Mouse (Mus musculus) fibroblast of lung, adult 2 months (primary cell): Measurements from ENCODE around the gene Afmid.

Experiments used
- DNase-seq: peaks from one replicate; pipeline ENCODE4 v3.0.0-alpha.2; 2011; ENCODE audit warnings: low read depth

Gene Afmid

DNA sequence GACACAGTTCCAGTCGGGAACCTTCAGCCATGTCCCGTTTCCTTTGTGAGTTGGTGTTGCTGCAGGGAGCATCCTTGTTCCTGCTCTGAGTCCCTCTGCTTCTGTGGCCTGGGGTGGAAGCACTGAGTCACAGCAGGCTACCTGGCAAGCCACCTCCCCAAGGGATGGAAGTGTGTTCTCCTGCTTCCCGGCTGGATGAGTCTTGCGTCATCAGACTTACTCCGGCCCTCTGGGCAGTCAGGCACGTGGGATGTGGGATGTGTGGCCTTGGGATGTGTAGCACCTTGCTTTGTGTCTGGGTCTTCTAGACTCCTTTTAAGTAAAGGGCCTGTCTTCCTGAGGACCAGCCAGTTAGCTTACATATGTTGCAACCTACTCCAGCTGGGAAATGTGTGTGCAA lies 54.0 kb downstream of the Afmid start:
- DNase-seq: no peak

DNA sequence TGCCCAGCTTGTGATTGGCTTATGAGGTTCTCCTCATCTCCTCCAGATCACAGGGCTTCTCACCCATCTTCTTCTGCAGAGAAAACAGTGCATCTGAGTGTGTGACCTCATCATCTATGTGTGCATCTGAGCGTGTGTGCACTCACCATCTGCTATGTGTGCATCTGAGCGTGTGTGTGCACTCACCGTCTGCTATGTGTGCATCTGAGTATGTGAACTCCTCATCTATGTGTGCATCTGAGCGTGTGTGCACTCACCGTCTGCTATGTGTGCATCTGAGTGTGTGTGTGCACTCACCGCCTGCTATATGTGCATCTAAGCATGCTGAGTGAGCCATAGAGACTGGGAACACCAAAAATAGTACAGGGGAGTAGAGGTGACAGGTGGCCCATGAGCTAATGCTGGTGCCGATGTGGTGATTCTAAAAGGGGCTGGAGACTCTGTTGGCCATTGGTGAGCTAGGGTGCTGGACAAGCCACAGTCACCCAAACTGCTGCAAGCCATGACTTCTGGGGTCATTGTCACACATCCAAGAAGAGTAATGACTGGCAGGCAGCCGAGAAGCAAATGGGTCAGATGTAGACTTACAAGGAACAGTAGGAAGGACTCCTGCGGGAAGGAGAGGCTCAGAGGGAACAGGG lies 54.7 kb downstream of the Afmid start:
- DNase-seq: no peak

DNA sequence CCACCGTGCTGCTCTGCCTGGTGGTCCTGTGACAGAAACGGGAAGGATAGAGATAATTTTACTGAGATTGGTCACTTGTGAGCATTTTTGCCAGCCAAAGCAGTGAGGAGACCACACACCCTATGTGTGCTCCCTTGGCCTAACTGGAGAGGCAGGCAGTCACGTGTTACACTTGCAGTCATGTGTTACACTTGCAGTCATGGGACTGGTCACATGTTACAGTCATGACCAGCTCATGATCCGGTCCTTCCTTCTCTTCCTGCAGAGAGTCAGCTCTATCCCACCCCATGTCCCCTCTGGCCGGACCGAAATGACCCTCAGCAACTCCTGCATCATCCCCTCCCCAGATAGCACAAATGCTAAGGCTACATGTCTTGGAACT lies 55.2 kb downstream of the Afmid start:
- no peak for DNase-seq

DNA sequence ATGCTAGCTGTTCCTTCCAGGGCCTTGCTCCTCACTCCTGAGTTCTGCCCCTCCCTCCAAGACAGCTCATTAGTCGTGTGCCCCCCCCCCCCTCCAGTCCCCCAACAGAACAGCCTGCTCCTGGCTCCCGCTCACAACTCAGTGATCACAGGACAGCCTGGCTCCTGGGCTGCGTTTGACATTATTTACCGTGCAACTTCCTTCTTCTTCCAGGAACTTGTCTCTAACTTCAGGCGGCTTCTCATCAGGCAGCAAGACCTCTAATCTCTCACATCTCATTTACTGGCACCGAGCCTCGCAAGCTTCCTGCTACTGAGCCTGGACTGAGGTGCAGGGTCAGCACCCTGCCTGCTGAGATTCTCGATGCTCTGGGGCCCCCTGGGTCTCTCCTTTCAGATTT lies 56.1 kb downstream of the Afmid start:
- no peak for DNase-seq

DNA sequence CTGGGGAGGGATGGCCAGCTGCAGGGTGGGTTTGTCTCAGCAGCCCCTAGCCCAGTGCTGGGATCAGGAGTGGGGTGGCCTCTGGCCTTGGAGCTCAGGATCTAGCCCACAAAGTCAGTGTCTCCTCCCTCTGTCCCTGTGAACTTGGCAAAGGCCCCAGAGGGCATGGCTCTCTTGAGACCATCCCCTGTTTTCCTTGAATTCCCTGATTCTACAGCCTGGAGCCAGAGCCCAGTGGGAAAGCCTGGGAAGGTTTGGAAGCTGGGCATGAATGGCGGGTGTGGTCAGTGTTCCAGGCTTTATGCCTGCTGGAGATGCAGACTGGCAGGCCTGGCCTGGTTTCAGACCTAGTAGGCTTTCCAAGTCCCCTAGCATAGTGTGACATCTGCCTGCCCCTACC lies 56.5 kb downstream of the Afmid start:
- DNase-seq: no peak

DNA sequence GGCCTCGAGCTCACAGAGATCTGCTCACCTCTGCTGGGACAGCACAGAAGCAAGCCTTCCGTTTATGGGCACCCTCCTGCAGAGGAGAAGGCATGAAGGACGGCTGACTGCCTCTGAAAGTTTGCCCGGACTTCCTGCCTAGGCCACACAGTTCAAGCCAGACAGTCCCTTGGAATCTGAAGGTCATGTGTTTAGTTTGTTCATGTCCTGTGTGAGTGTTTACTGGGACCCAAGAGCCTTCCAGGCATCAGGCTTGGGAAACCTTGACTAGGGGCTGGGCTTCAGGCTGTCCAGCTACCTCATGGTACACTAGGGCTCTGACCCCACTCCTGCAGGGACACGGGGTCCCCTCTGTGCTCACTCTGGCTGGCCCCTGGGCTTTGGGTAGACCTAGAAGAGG lies 60.3 kb downstream of the Afmid start:
- no peak for DNase-seq

DNA sequence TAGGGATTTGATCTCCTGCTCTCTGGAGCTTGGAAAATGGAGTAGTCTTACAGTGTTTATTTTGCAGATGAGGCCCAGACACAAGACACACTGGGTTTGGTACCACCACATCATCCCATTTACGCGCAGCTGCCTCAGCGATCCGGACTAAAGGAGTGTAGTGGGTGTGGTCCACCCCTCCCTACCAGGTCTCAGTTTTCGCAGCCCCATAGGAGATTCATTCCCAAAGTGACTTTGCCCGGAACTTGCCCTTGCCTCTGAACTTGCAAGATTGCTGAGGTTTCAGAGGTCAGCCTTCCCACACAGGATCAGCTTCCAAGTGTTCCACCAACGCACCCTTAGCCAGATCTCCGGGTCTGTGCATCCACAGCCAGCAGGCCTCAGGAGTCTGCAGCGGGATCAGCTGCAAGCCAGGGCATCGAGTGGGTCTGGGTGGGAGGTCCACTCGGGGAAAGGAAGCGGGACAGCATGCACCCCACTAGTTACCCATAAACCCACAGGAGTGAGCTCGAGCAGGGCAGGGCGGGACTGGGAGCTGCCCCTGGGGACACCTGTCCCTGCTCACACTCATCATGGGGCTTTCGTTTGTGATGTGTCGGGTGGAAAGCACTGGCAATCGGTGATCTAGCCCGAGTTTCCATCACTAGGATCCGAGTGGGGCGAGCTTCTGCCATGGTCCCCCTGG lies 62.6 kb downstream of the Afmid start:
- no peak for DNase-seq

DNA sequence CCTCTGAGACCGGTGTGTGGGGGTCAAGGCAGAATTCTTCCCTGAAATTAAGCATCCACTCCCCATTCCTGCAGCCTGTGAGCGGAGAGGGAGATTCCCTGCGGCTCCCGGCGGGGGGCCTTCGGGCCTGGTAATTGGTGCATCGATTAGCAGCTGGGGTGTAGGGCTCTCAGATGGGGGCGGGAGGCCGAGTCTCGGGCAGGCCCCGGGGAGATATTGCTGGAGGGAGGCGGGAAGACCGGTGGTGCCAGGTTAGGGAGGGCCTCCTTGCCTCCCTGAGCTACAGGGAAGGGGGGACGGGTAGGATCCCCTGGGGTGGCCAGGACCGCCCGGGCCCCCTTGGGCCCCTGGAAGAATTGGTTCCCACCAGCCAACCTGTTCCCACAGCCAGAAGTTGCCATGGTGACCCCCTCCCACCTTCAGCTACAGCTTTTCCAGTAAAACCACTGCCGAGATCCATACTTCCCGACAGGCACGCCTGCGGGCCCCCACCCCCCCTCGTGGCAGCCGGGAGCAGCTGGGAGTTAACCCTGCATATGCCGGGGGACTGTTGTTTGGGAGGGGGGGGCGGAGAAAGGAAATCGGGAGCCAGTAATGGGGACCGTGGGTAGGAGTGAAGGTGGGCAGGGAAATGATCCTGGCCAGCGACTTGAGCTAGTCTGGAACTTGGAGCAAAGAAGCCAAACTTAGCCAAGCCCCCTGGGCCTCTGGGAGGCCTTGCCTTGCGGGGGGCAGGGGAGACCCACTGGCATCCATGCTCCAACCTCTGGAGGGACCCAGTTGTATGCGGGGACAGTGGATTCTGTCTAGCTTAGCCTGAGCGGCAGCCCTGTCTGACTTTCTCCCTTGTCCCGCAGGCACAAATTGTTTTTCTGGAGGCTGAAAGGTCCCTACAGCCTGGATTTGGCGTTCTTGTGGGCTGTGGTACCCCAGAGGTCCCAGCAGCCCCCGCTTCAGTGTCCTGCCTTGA lies 63.4 kb downstream of the Afmid start:
- no peak for DNase-seq
